In the genomic region with DNA sequence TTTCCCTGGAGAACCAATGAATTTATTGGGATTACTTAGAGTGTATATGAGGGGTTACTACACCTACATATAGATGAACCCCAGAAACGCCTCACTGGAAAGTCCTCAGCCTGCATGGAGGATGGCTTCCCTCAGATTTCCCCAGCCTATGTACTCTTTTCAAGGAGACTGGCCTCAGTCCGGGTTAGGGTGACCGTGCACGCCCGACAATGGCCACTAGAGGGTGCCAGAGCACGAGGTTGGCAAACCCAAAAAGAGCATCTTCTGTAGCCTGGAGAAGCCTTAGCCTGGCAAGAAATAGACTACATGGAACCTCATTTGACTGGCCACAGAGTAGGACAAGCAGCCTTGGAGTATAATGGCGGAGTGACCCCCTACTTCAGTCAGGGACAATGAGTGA, we compare ENCODE assay signal across 9 mouse cellular contexts. TPM values are rescaled to one million over a fixed set of nuclear protein-coding genes. Genes with fewer than 3 reads are reported as not detected.
DNase-seq lines count a peak whose midpoint lies in the region; ATAC-seq and TF ChIP-seq lines count a peak whose summit lies in the region.
"Had no signal": no experiment of that assay in that cellular context is flagged by ENCODE, and none has a peak within 500 bp of the region (broad histone marks: within the 10 kb centered on the region; RNA-seq: fewer than 3 reads in every experiment).

No protein-coding gene starts in this region.

- DNase-seq in heart, adult 11 months: peak; percentile 96
- peak; percentile 96 to 98 for DNase-seq in cerebellum, postnatal 14 days
- DNase-seq in gastrocnemius, adult 2 months: peak; percentile 90
- peak; percentile 98 for DNase-seq in intestine, embryonic 14.5 days (ENCODE audit: low spot score)
- peak; percentile 76 to 82 for DNase-seq in left cerebral cortex, postnatal 25 days (ENCODE audit: low spot score in 2 of 2)
- DNase-seq in spleen, postnatal 10 days (ENCODE audit: low spot score in 2 of 2): peak; percentile 90 to 93

- intact Hi-C loops in gastrocnemius, adult 2 months (cut with DNase I): no loop called here
- intact Hi-C loops in left cerebral cortex, postnatal 25 days (cut with DNase I): loop anchor here (10.0 kb wide), 1 partner anchor 658 kb away; no protein-coding TSS in a partner anchor

- H3K4me1 ChIP-seq in heart, embryonic 11.5 days (ENCODE audit: control insufficient read depth, insufficient read depth, low read length): no peaks in the 10 kb centered on the region
- no peaks in the 10 kb centered on the region for H3K4me1 ChIP-seq in intestine, embryonic 14.5 days (replicated peaks; ENCODE audit: control insufficient read depth, insufficient read depth, low read length)
- H3K4me1 ChIP-seq in midbrain, embryonic 12.5 days: no peaks in the 10 kb centered on the region
- H3K4me1 ChIP-seq: neural tube, embryonic 12.5 days had no signal

- no peak overlapping the region for H3K4me2 ChIP-seq in heart, embryonic 11.5 days
- H3K4me2 ChIP-seq in intestine, embryonic 14.5 days (ENCODE audit: low read length): no peak overlapping the region
- H3K4me2 ChIP-seq in midbrain, embryonic 12.5 days (replicated peaks): no peak overlapping the region
- H3K4me2 ChIP-seq: neural tube, embryonic 12.5 days had no signal

- TF ChIP-seq CTCF in gastrocnemius, adult 2 months (IDR thresholded peaks at IDR 0.05): peak; percentile 90

- H3K9me3 ChIP-seq in heart, embryonic 11.5 days (replicated peaks; ENCODE audit: control insufficient read depth, low read length): no peaks in the 10 kb centered on the region
- H3K9me3 ChIP-seq in intestine, embryonic 14.5 days (ENCODE audit: control insufficient read depth, low read length): no peaks in the 10 kb centered on the region
- H3K9me3 ChIP-seq in midbrain, embryonic 12.5 days: no peaks in the 10 kb centered on the region
- H3K9me3 ChIP-seq: neural tube, embryonic 12.5 days had no signal

- no peak for ATAC-seq in heart, embryonic 11.5 days (replicated peaks; ENCODE audit: insufficient number of reproducible peaks, low FRiP score, low TSS enrichment)
- peak; percentile 21; the same call in 1 of the 2 replicates for ATAC-seq in intestine, embryonic 14.5 days (replicated peaks; ENCODE audit: low FRiP score, low TSS enrichment, low read depth)
- ATAC-seq in midbrain, embryonic 12.5 days (ENCODE audit: low FRiP score, low read depth): 0 out of 2 replicates have a peak, but pooled peaks have one; percentile 34

- no peak overlapping the region for H3K4me3 ChIP-seq in heart, embryonic 11.5 days (ENCODE audit: low read depth, low read length)
- no peak overlapping the region for H3K4me3 ChIP-seq in gastrocnemius, adult 2 months
- H3K4me3 ChIP-seq in intestine, embryonic 14.5 days (ENCODE audit: low read depth, low read length): no peak overlapping the region
- H3K4me3 ChIP-seq in midbrain, embryonic 12.5 days: no peak overlapping the region
- H3K4me3 ChIP-seq: neural tube, embryonic 12.5 days had no signal

- H3K36me3 ChIP-seq in heart, embryonic 11.5 days (ENCODE audit: control insufficient read depth, insufficient read depth, low read length): no peaks in the 10 kb centered on the region
- H3K36me3 ChIP-seq in intestine, embryonic 14.5 days (ENCODE audit: control insufficient read depth, insufficient read depth, low read length): no peaks in the 10 kb centered on the region
- H3K36me3 ChIP-seq in midbrain, embryonic 12.5 days: no peaks in the 10 kb centered on the region
- H3K36me3 ChIP-seq: neural tube, embryonic 12.5 days had no signal

- 8% methylated on average over 7 of the region's 7 CpGs for WGBS in heart, embryonic 11.5 days (ENCODE audit: insufficient replicate concordance)
- WGBS in intestine, embryonic 14.5 days: 8% methylated on average over 7 of the region's 7 CpGs
- 8% methylated on average over 7 of the region's 7 CpGs for WGBS in midbrain, embryonic 12.5 days

- no peak overlapping the region for H3K9ac ChIP-seq in heart, embryonic 11.5 days (ENCODE audit: low read depth, low read length)
- no peak overlapping the region for H3K9ac ChIP-seq in intestine, embryonic 14.5 days (ENCODE audit: low read length)
- no peak overlapping the region for H3K9ac ChIP-seq in midbrain, embryonic 12.5 days (replicated peaks)
- H3K9ac ChIP-seq: neural tube, embryonic 12.5 days had no signal

- H3K27ac ChIP-seq in heart, embryonic 11.5 days (ENCODE audit: low read depth, low read length): no peak overlapping the region
- H3K27ac ChIP-seq in gastrocnemius, adult 2 months: no peak overlapping the region
- no peak overlapping the region for H3K27ac ChIP-seq in intestine, embryonic 14.5 days (ENCODE audit: low read depth)
- no peak overlapping the region for H3K27ac ChIP-seq in midbrain, embryonic 12.5 days (replicated peaks)
- H3K27ac ChIP-seq: neural tube, embryonic 12.5 days had no signal

- no peaks in the 10 kb centered on the region for H3K27me3 ChIP-seq in heart, embryonic 11.5 days (ENCODE audit: control insufficient read depth, insufficient read depth, low read length)
- no peaks in the 10 kb centered on the region for H3K27me3 ChIP-seq in intestine, embryonic 14.5 days (replicated peaks; ENCODE audit: control insufficient read depth, insufficient read depth, low read length)
- no peaks in the 10 kb centered on the region for H3K27me3 ChIP-seq in midbrain, embryonic 12.5 days
- H3K27me3 ChIP-seq: neural tube, embryonic 12.5 days had no signal

RNA-seq across cellular contexts. Expression of a gene that starts 15.7 kb away (rescaled TPM):
- 77.3 and 79.4 TPM in 2 replicates for polyA plus RNA-seq in heart, embryonic 11.5 days (2014; fragmentation: Nextera tagmentation; extraction: Ambion mirVana)
- 10 to 100 TPM; 41.3 to 43.3 TPM for total RNA-seq in gastrocnemius, adult 2 months (2021)
- 104 and 109 TPM in 2 replicates for polyA plus RNA-seq in intestine, embryonic 14.5 days (2014; fragmentation: Nextera tagmentation; extraction: Ambion mirVana)
- 10 to 100 TPM; 44.8 to 47.8 TPM for total RNA-seq in left cerebral cortex, postnatal 25 days (2021)
- polyA plus RNA-seq in midbrain, embryonic 12.5 days (2016; fragmentation: Nextera tagmentation; extraction: Ambion mirVana): 89.9 and 92.5 TPM in 2 replicates
